Mouse (Mus musculus) intestine, embryonic 15.5 days (tissue): ENCODE data around the gene Rdh16f1. TPM values are rescaled to one million over a fixed set of nuclear protein-coding genes. Genes with fewer than 3 reads are reported as not detected.

Experiments
- polyA plus RNA-seq: library from polyadenylated mRNA; unstranded; fragments of >200 nt; fragmentation: Nextera tagmentation; extraction: Ambion mirVana; gene quantifications from 2 replicates; pipeline ENCODE4 v1.2.1, GENCODE M21; 2015

Rdh16f1 gene
- polyA plus RNA-seq, 1 experiment from 2014 or later: not detected

Other genes starting within 250 kb of the Rdh16f1 start
- 52.7 and 53.8 TPM in 2 replicates for gene Ndufa4l2, start 244.8 kb upstream of the Rdh16f1 start, polyA plus RNA-seq
- gene Shmt2, start 237.3 kb upstream of the Rdh16f1 start, polyA plus RNA-seq: 147 and 149 TPM in 2 replicates
- 4.9 and 5.7 TPM in 2 replicates for gene Nxph4, start 225.2 kb upstream of the Rdh16f1 start, polyA plus RNA-seq
- 67.2 and 77.1 TPM in 2 replicates for gene Lrp1, start 138.6 kb upstream of the Rdh16f1 start, polyA plus RNA-seq
- gene Stat6, start 116.8 kb upstream of the Rdh16f1 start, polyA plus RNA-seq: 37.7 and 39.9 TPM in 2 replicates
- 5.7 and 6.9 TPM in 2 replicates for gene Nemp1, start 92.9 kb upstream of the Rdh16f1 start, polyA plus RNA-seq
- gene Nab2, start 91.2 kb upstream of the Rdh16f1 start, polyA plus RNA-seq: 8.3 and 8.7 TPM in 2 replicates
- 33.8 and 36.7 TPM in 2 replicates for gene Myo1a, start 54.6 kb upstream of the Rdh16f1 start, polyA plus RNA-seq
- gene Tac2, start 35.3 kb upstream of the Rdh16f1 start, polyA plus RNA-seq: 2.3 and 4.1 TPM in 2 replicates
- 2.6 and 2.7 TPM in 2 replicates for gene Zbtb39, start 20.2 kb upstream of the Rdh16f1 start, polyA plus RNA-seq
- 1.8 and 2.0 TPM in 2 replicates for gene Gpr182, start 8.1 kb upstream of the Rdh16f1 start, polyA plus RNA-seq
- gene Rdh1, start 66 bp upstream of the Rdh16f1 start, polyA plus RNA-seq: 0.04 TPM in 1 of 2 replicates, not detected in the other
- gene Rdh9, start 16.6 kb downstream of the Rdh16f1 start, polyA plus RNA-seq: 0.13 TPM in 1 of 2 replicates, not detected in the other
- not detected in 2 replicates for gene Rdh16, start 41.4 kb downstream of the Rdh16f1 start, polyA plus RNA-seq
- not detected in 2 replicates for gene Rdh19, start 90.1 kb downstream of the Rdh16f1 start, polyA plus RNA-seq
- 0.19 and 0.34 TPM in 2 replicates for gene Rdh16f2, start 106.7 kb downstream of the Rdh16f1 start, polyA plus RNA-seq
- gene Rdh7, start 129.0 kb downstream of the Rdh16f1 start, polyA plus RNA-seq: 0.35 and 0.63 TPM in 2 replicates
- gene Sdr9c7, start 138.7 kb downstream of the Rdh16f1 start, polyA plus RNA-seq: 0.16 and 0.26 TPM in 2 replicates
- gene Hsd17b6, start 247.8 kb downstream of the Rdh16f1 start, polyA plus RNA-seq: 0.38 and 0.48 TPM in 2 replicates